ENCODE assay signal across 9 mouse cellular contexts in the genomic region with DNA sequence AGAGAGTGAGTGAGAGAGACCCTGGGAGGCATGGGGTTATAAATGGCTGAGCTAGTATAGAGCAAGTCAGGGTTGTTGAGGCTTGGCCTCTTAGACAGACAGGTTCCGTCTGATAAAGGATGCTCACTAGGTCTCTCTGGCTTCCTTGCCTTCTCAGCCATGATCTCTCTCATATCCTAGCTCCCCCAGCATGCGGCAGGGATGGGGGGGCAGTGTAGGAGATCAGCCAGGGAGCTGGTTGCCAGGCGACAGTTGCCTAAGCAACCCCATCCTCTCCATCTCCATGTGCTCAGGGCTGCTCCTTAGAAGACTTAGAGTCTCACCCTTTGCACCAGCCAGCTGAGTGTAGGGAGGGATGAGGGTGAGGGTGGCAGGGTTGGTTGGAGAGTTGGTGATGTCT. TPM values are rescaled to one million over a fixed set of nuclear protein-coding genes. Genes with fewer than 3 reads are reported as not detected.
DNase-seq lines count a peak whose midpoint lies in the region; ATAC-seq and TF ChIP-seq lines count a peak whose summit lies in the region.
"Had no signal": no experiment of that assay in that cellular context is flagged by ENCODE, and none has a peak within 500 bp of the region (broad histone marks: within the 10 kb centered on the region; RNA-seq: fewer than 3 reads in every experiment).

No protein-coding gene starts in this region.

- H3K4me2 ChIP-seq in liver, postnatal 0 days (ENCODE audit: low read depth, low read length) = no peak overlapping the region
- H3K4me2 ChIP-seq in liver, embryonic 11.5 days = no peak overlapping the region
- peak overlapping the region; percentile 38 for H3K4me2 ChIP-seq in forebrain, embryonic 16.5 days (ENCODE audit: low read length)
- H3K4me2 ChIP-seq in neural tube, embryonic 13.5 days = peak overlapping the region; percentile 40

- peaks cover 48% of the 10 kb centered on the region for H3K4me1 ChIP-seq in liver, postnatal 0 days (ENCODE audit: insufficient read depth)
- H3K4me1 ChIP-seq in liver, embryonic 11.5 days (replicated peaks; ENCODE audit: control insufficient read depth, insufficient read depth, low read length) = peaks cover 49% of the 10 kb centered on the region
- peaks cover 59% of the 10 kb centered on the region for H3K4me1 ChIP-seq in forebrain, embryonic 16.5 days (replicated peaks; ENCODE audit: control insufficient read depth, insufficient read depth, low read length)
- peaks cover 68% of the 10 kb centered on the region for H3K4me1 ChIP-seq in neural tube, embryonic 13.5 days (replicated peaks)

- no peaks in the 10 kb centered on the region for H3K9me3 ChIP-seq in liver, postnatal 0 days (ENCODE audit: low read length)
- no peaks in the 10 kb centered on the region for H3K9me3 ChIP-seq in liver, embryonic 11.5 days (ENCODE audit: control insufficient read depth, low read length)
- no peaks in the 10 kb centered on the region for H3K9me3 ChIP-seq in forebrain, embryonic 16.5 days (ENCODE audit: control insufficient read depth, low read length)
- no peaks in the 10 kb centered on the region for H3K9me3 ChIP-seq in neural tube, embryonic 13.5 days

- no peak overlapping the region for H3K9ac ChIP-seq in liver, postnatal 0 days (replicated peaks)
- H3K9ac ChIP-seq in liver, embryonic 11.5 days (ENCODE audit: low read depth, low read length) = no peak overlapping the region
- H3K9ac ChIP-seq in forebrain, embryonic 16.5 days (replicated peaks; ENCODE audit: low read depth, low read length) = peak overlapping the region; percentile 44
- H3K9ac ChIP-seq in neural tube, embryonic 13.5 days = peak overlapping the region; percentile 53

- WGBS in liver, postnatal 0 days (ENCODE audit: insufficient replicate concordance) = 72% methylated on average over 3 of the region's 3 CpGs
- 83% methylated on average over 3 of the region's 3 CpGs for WGBS in liver, embryonic 11.5 days
- WGBS in forebrain, embryonic 16.5 days = 25% methylated on average over 3 of the region's 3 CpGs
- WGBS in neural tube, embryonic 13.5 days = 30% methylated on average over 3 of the region's 3 CpGs

- peaks cover 17% of the 10 kb centered on the region for H3K36me3 ChIP-seq in liver, postnatal 0 days (replicated peaks; ENCODE audit: insufficient read depth, low read length)
- H3K36me3 ChIP-seq in liver, embryonic 11.5 days (ENCODE audit: control insufficient read depth, insufficient read depth, low read length) = peaks cover 7% of the 10 kb centered on the region; the same call in 1 of the 2 replicates
- 0 out of 2 replicates have a peak, but pooled peaks cover 4% of the 10 kb centered on the region for H3K36me3 ChIP-seq in forebrain, embryonic 16.5 days (ENCODE audit: control insufficient read depth, insufficient read depth)
- H3K36me3 ChIP-seq in neural tube, embryonic 13.5 days = peaks cover 15% of the 10 kb centered on the region

- no peak for TF ChIP-seq CTCF in liver, postnatal 0 days (IDR thresholded peaks at IDR 0.05; ENCODE audit: low read depth)

- TF ChIP-seq EP300 in liver, postnatal 0 days (IDR thresholded peaks at IDR 0.05; ENCODE audit: low read depth) = no peak

- H3K27me3 ChIP-seq in liver, postnatal 0 days (ENCODE audit: insufficient read depth, low read length) = no peaks in the 10 kb centered on the region
- H3K27me3 ChIP-seq in liver, embryonic 11.5 days (replicated peaks; ENCODE audit: control insufficient read depth, insufficient read depth, low read length) = no peaks in the 10 kb centered on the region
- H3K27me3 ChIP-seq in forebrain, embryonic 16.5 days (replicated peaks; ENCODE audit: control insufficient read depth, insufficient read depth, low read length) = no peaks in the 10 kb centered on the region
- no peaks in the 10 kb centered on the region for H3K27me3 ChIP-seq in neural tube, embryonic 13.5 days

- H3K4me3 ChIP-seq in liver, postnatal 0 days (ENCODE audit: low read depth, low read length) = no peak overlapping the region
- H3K4me3 ChIP-seq in liver, embryonic 11.5 days (ENCODE audit: low read depth, low read length) = no peak overlapping the region
- 0 out of 2 replicates have a peak overlapping the region, but pooled peaks have one; percentile 3 for H3K4me3 ChIP-seq in forebrain, embryonic 16.5 days (replicated peaks; ENCODE audit: low read length)
- H3K4me3 ChIP-seq in neural tube, embryonic 13.5 days = no peak overlapping the region

- peak; percentile 31 for DNase-seq in liver, postnatal 0 days
- no peak for DNase-seq in liver, embryonic 11.5 days (ENCODE audit: low spot score)
- DNase-seq in left cerebral cortex, adult 11 months (ENCODE audit: low spot score) = peak; percentile 88
- DNase-seq in thymus, adult 18-20 months = no peak
- DNase-seq in adrenal gland, adult 8-10 months = no peak

- ATAC-seq in liver, postnatal 0 days = no peak
- ATAC-seq in liver, embryonic 11.5 days (replicated peaks; ENCODE audit: low FRiP score) = no peak
- ATAC-seq in forebrain, embryonic 16.5 days = peak; percentile 92
- peak; percentile 87 for ATAC-seq in neural tube, embryonic 13.5 days (ENCODE audit: low read depth)
- no peak for ATAC-seq in erythroid progenitor cell, adult 5-6 weeks (replicated peaks; ENCODE audit: low FRiP score, poor library complexity, severe bottlenecking)

- H3K27ac ChIP-seq in liver, postnatal 0 days (ENCODE audit: low read depth) = no peak overlapping the region
- no peak overlapping the region for H3K27ac ChIP-seq in liver, embryonic 11.5 days (ENCODE audit: low read depth, low read length)
- peak overlapping the region; percentile 88 for H3K27ac ChIP-seq in forebrain, embryonic 16.5 days (ENCODE audit: low read length)
- H3K27ac ChIP-seq in neural tube, embryonic 13.5 days (replicated peaks) = peak overlapping the region; percentile 89
- H3K27ac ChIP-seq: macrophage had no signal

RNA-seq across cellular contexts. Expression of a gene that starts 9.9 kb away (rescaled TPM):
- 5.7 and 6.4 TPM in 2 replicates for polyA plus RNA-seq in liver, postnatal 0 days (2015; fragmentation: Nextera tagmentation; extraction: Ambion mirVana)
- 27.6 and 28.0 TPM in 2 replicates for polyA plus RNA-seq in liver, embryonic 11.5 days (2014; fragmentation: Nextera tagmentation; extraction: Ambion mirVana)
- 25.1 and 28.3 TPM in 2 replicates for polyA plus RNA-seq in forebrain, embryonic 16.5 days (2015; fragmentation: Nextera tagmentation; extraction: Ambion mirVana)
- 15.9 and 19.4 TPM in 2 replicates for polyA plus RNA-seq in neural tube, embryonic 13.5 days (2015; fragmentation: Nextera tagmentation; extraction: Ambion mirVana)
- total RNA-seq in erythroid progenitor cell, adult 5-6 weeks (2015; ENCODE audit: low replicate concordance) = 36.9 and 37.8 TPM in 2 replicates
- 15.3 and 16.9 TPM in 2 replicates for total RNA-seq in erythroid progenitor cell, adult 5-6 weeks (2017; ENCODE audit: low replicate concordance)
- 100 to 1,000 TPM in 1 of 4 experiments, 10 to 100 TPM in 3; 82.0 to 111 (median 89.0) TPM for total RNA-seq in adrenal gland, adult 8-10 months (2022)

Comparison
In these comparisons a context has a peak if more than half of its experiments do, and no peak if none do; other contexts are left out.
1. DNase-seq: peak in liver, postnatal 0 days (single experiment) and left cerebral cortex, adult 11 months (single experiment); none in liver, embryonic 11.5 days (single experiment), thymus, adult 18-20 months (0 of 2) and adrenal gland, adult 8-10 months (single experiment).
2. ATAC-seq: peak in forebrain, embryonic 16.5 days (single experiment) and neural tube, embryonic 13.5 days (single experiment); none in liver, postnatal 0 days (single experiment), liver, embryonic 11.5 days (single experiment) and erythroid progenitor cell, adult 5-6 weeks (single experiment).
3. H3K27ac ChIP-seq: peak in forebrain, embryonic 16.5 days (single experiment) and neural tube, embryonic 13.5 days (single experiment); none in liver, postnatal 0 days (single experiment) and liver, embryonic 11.5 days (single experiment).
4. H3K4me2 ChIP-seq: peak in forebrain, embryonic 16.5 days (single experiment) and neural tube, embryonic 13.5 days (single experiment); none in liver, postnatal 0 days (single experiment) and liver, embryonic 11.5 days (single experiment).
5. H3K9ac ChIP-seq: peak in forebrain, embryonic 16.5 days (single experiment) and neural tube, embryonic 13.5 days (single experiment); none in liver, postnatal 0 days (single experiment) and liver, embryonic 11.5 days (single experiment).